Mouse (Mus musculus): ENCODE results near the gene Plpp7.

GRCm38 (mm10) chr2:32081296-32081929 is 13.9 kb upstream of the Plpp7 start:
- TF ChIP-seq CTCF (IDR thresholded peaks at IDR 0.05 in 2 of 3, conservative IDR thresholded peaks at IDR 0.05 in 1 of 3; ENCODE audit: control insufficient read depth in 1 of 3, insufficient read depth in 1 of 3, low read depth in 2 of 3, low read length in 3 of 3, poor library complexity in 1 of 3, severe bottlenecking in 1 of 3): 0 out of 6 replicates have a peak, but pooled peaks of 1 of the 3 experiments have one; percentile 5
- TF ChIP-seq POLR2A (IDR thresholded peaks at IDR 0.05; ENCODE audit: control insufficient read depth in 1 of 2, insufficient read depth in 1 of 2, low read depth in 1 of 2, low read length in 2 of 2, poor library complexity in 1 of 2): no peak
- TF ChIP-seq MYC (IDR thresholded peaks at IDR 0.05; ENCODE audit: low read depth, low read length): no peak
- TF ChIP-seq RCOR1 (IDR thresholded peaks at IDR 0.05; ENCODE audit: low read depth, low read length): peak; percentile 50; the same call in 1 of the 2 replicates
- TF ChIP-seq USF2 (IDR thresholded peaks at IDR 0.05; ENCODE audit: borderline replicate concordance in 1 of 2, insufficient read depth in 1 of 2, low read depth in 1 of 2, low read length in 2 of 2): no peak
- TF ChIP-seq MEF2A (IDR thresholded peaks at IDR 0.05; ENCODE audit: extremely low read depth, insufficient replicate concordance, low read depth, low read length, poor library complexity, severe bottlenecking): no peak
- no peak for TF ChIP-seq USF1 (IDR thresholded peaks at IDR 0.05; ENCODE audit: low read depth, low read length)
- peak; percentile 38; the same call in 1 of the 2 replicates for TF ChIP-seq MXI1 (IDR thresholded peaks at IDR 0.05; ENCODE audit: low read depth, low read length)
- no peak for TF ChIP-seq RAD21 (IDR thresholded peaks at IDR 0.05; ENCODE audit: low read depth, low read length)
- no peak for TF ChIP-seq CHD2 (IDR thresholded peaks at IDR 0.05; ENCODE audit: low read length)
- no peak for TF ChIP-seq GATA1 (IDR thresholded peaks at IDR 0.05; ENCODE audit: low read depth, low read length)
- TF ChIP-seq ZNF384 (IDR thresholded peaks at IDR 0.05; ENCODE audit: low read depth, low read length): peak; percentile 86
- TF ChIP-seq TCF12 (IDR thresholded peaks at IDR 0.05; ENCODE audit: low read depth, low read length): no peak

Data from MEL (cell line).